Mouse (Mus musculus): ENCODE data around the gene Aar2. TPM values are rescaled to one million over a fixed set of nuclear protein-coding genes. Genes with fewer than 3 reads are reported as not detected.

The Aar2 gene
- polyA plus RNA-seq, 2 experiments = 22.9 to 36.8 TPM

- Histone ChIP-seq H3K27me3 (ENCODE audit: control insufficient read depth, insufficient read depth, low read length) (no peaks in the 10 kb centered on the region), H3K9ac (ENCODE audit: low read depth, low read length, severe bottlenecking) (no peak overlapping the region), H3K4me1 (ENCODE audit: control insufficient read depth, insufficient read depth, low read length) (no peaks in the 10 kb centered on the region), H3K27ac (replicated peaks; ENCODE audit: low read depth, low read length) (no peak overlapping the region), H3K9me3 (ENCODE audit: control insufficient read depth, low read length) (no peaks in the 10 kb centered on the region), H3K4me3 (replicated peaks; ENCODE audit: low read length) (no peak overlapping the region), H3K36me3 (ENCODE audit: control insufficient read depth, insufficient read depth, low read length) (peaks cover 54% of the 10 kb centered on the region), H3K4me2 (replicated peaks; ENCODE audit: low read depth, low read length, severe bottlenecking) (no peak overlapping the region)
- ATAC-seq (ENCODE audit: low FRiP score, low read depth) (no peak), DNase-seq (ENCODE audit: low spot score) (no peak)
- TF ChIP-seq POLR2A (IDR thresholded peaks at IDR 0.05; ENCODE audit: borderline replicate concordance, extremely low read depth, insufficient read depth, insufficient read length) = no peak
- WGBS = 71% methylated on average over 2 of the region's 2 CpGs
Observed at GRCm38 (mm10) chr2:156566512-156566911, 19.1 kb downstream of the Aar2 start.

DNA sequence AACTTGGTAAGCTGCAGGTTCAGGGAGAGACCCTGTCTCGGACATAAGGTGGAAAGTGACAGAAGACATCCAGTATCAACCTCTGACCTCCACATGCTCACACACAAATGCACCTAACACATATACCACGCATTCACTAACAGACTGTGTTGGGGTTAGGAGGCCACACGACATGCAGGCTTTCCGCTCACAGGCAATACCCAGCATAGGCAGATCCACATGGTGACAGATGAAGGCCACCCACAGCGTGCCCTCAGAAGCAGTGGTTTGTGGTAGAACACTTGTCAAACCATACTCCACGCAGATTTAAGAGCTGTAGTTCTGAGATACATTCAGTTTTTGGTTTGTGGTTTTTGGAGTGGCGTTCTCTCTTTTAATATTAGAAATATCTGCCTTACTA is 21.3 kb downstream of the Aar2 start:
- no peak overlapping the region for H3K4me2 ChIP-seq (replicated peaks; ENCODE audit: low read depth, low read length, severe bottlenecking)

GRCm38 (mm10) chr2:156569261-156569660 is 21.9 kb downstream of the Aar2 start:
- H3K9me3 ChIP-seq (ENCODE audit: control insufficient read depth, low read length) = no peaks in the 10 kb centered on the region
- no peak overlapping the region for H3K9ac ChIP-seq (ENCODE audit: low read depth, low read length, severe bottlenecking)
- peaks cover 44% of the 10 kb centered on the region for H3K36me3 ChIP-seq (ENCODE audit: control insufficient read depth, insufficient read depth, low read length)
- no peak overlapping the region for H3K27ac ChIP-seq (replicated peaks; ENCODE audit: low read depth, low read length)
- H3K4me2 ChIP-seq (replicated peaks; ENCODE audit: low read depth, low read length, severe bottlenecking) = no peak overlapping the region
- TF ChIP-seq POLR2A (IDR thresholded peaks at IDR 0.05; ENCODE audit: borderline replicate concordance, extremely low read depth, insufficient read depth, insufficient read length) = no peak
- no peak for ATAC-seq (ENCODE audit: low FRiP score, low read depth)
- H3K4me3 ChIP-seq (replicated peaks; ENCODE audit: low read length) = no peak overlapping the region
- no peak for DNase-seq (ENCODE audit: low spot score)
- H3K4me1 ChIP-seq (ENCODE audit: control insufficient read depth, insufficient read depth, low read length) = no peaks in the 10 kb centered on the region
- no peaks in the 10 kb centered on the region for H3K27me3 ChIP-seq (ENCODE audit: control insufficient read depth, insufficient read depth, low read length)
- 93% methylated on average over 3 of the region's 3 CpGs for WGBS

More for the DNA sequence above, 21.3 kb downstream of the Aar2 start:
- Histone ChIP-seq H3K4me3 (replicated peaks; ENCODE audit: low read length) (no peak overlapping the region), H3K9ac (ENCODE audit: low read depth, low read length, severe bottlenecking) (no peak overlapping the region), H3K9me3 (ENCODE audit: control insufficient read depth, low read length) (no peaks in the 10 kb centered on the region), H3K27me3 (ENCODE audit: control insufficient read depth, insufficient read depth, low read length) (no peaks in the 10 kb centered on the region), H3K27ac (replicated peaks; ENCODE audit: low read depth, low read length) (no peak overlapping the region), H3K36me3 (ENCODE audit: control insufficient read depth, insufficient read depth, low read length) (peaks cover 46% of the 10 kb centered on the region), H3K4me1 (ENCODE audit: control insufficient read depth, insufficient read depth, low read length) (no peaks in the 10 kb centered on the region)
- WGBS = 91% methylated on average over 7 of the region's 7 CpGs
- no peak for DNase-seq (ENCODE audit: low spot score)
- ATAC-seq (ENCODE audit: low FRiP score, low read depth) = no peak
- no peak for TF ChIP-seq POLR2A (IDR thresholded peaks at IDR 0.05; ENCODE audit: borderline replicate concordance, extremely low read depth, insufficient read depth, insufficient read length)

- Histone ChIP-seq H3K27ac (replicated peaks; ENCODE audit: low read depth, low read length) (no peak overlapping the region), H3K4me2 (replicated peaks; ENCODE audit: low read depth, low read length, severe bottlenecking) (no peak overlapping the region), H3K9ac (ENCODE audit: low read depth, low read length, severe bottlenecking) (no peak overlapping the region), H3K4me3 (replicated peaks; ENCODE audit: low read length) (no peak overlapping the region), H3K27me3 (ENCODE audit: control insufficient read depth, insufficient read depth, low read length) (no peaks in the 10 kb centered on the region), H3K36me3 (ENCODE audit: control insufficient read depth, insufficient read depth, low read length) (peaks cover 33% of the 10 kb centered on the region), H3K4me1 (ENCODE audit: control insufficient read depth, insufficient read depth, low read length) (no peaks in the 10 kb centered on the region), H3K9me3 (ENCODE audit: control insufficient read depth, low read length) (no peaks in the 10 kb centered on the region)
- ATAC-seq (ENCODE audit: low FRiP score, low read depth) = no peak
- WGBS = 77% methylated on average over 6 of the region's 6 CpGs
- no peak for DNase-seq (ENCODE audit: low spot score)
- TF ChIP-seq POLR2A (IDR thresholded peaks at IDR 0.05; ENCODE audit: borderline replicate concordance, extremely low read depth, insufficient read depth, insufficient read length) = no peak
Observed at GRCm38 (mm10) chr2:156571521-156571920, 24.1 kb downstream of the Aar2 start.

GRCm38 (mm10) chr2:156576850-156577587 is 29.6 kb downstream of the Aar2 start:
- no peaks in the 10 kb centered on the region for H3K4me1 ChIP-seq (ENCODE audit: control insufficient read depth, insufficient read depth, low read length)
- no peak overlapping the region for H3K4me2 ChIP-seq (replicated peaks; ENCODE audit: low read depth, low read length, severe bottlenecking)
- H3K9me3 ChIP-seq (ENCODE audit: control insufficient read depth, low read length) = no peaks in the 10 kb centered on the region
- no peaks in the 10 kb centered on the region for H3K27me3 ChIP-seq (ENCODE audit: control insufficient read depth, insufficient read depth, low read length)
- 70% methylated on average over 7 of the region's 7 CpGs for WGBS
- H3K9ac ChIP-seq (ENCODE audit: low read depth, low read length, severe bottlenecking) = no peak overlapping the region
- no peak for DNase-seq (ENCODE audit: low spot score)
- H3K4me3 ChIP-seq (replicated peaks; ENCODE audit: low read length) = no peak overlapping the region
- no peak for TF ChIP-seq POLR2A (IDR thresholded peaks at IDR 0.05; ENCODE audit: borderline replicate concordance, extremely low read depth, insufficient read depth, insufficient read length)
- no peaks in the 10 kb centered on the region for H3K36me3 ChIP-seq (ENCODE audit: control insufficient read depth, insufficient read depth, low read length)
- no peak overlapping the region for H3K27ac ChIP-seq (replicated peaks; ENCODE audit: low read depth, low read length)
- ATAC-seq (ENCODE audit: low FRiP score, low read depth) = no peak
